Mouse (Mus musculus) embryonic fibroblast, embryonic 13.5 days (primary cell): Measurements from ENCODE around the gene Abca4.

ENCODE experiments used
- CTCF ChIP-seq: IDR thresholded peaks from 2 replicates; pipeline ENCODE4 v1.5.1; 2011; ENCODE audit warnings: mild to moderate bottlenecking, control low read depth, low read length, moderate library complexity, borderline replicate concordance; ENCODE audit not compliant: insufficient read depth
- POLR2A ChIP-seq: IDR thresholded peaks from 2 replicates; pipeline ENCODE4 v1.6.1; 2011; ENCODE audit warnings: low read depth, mild to moderate bottlenecking, control low read depth, low read length, moderate library complexity

DNA sequence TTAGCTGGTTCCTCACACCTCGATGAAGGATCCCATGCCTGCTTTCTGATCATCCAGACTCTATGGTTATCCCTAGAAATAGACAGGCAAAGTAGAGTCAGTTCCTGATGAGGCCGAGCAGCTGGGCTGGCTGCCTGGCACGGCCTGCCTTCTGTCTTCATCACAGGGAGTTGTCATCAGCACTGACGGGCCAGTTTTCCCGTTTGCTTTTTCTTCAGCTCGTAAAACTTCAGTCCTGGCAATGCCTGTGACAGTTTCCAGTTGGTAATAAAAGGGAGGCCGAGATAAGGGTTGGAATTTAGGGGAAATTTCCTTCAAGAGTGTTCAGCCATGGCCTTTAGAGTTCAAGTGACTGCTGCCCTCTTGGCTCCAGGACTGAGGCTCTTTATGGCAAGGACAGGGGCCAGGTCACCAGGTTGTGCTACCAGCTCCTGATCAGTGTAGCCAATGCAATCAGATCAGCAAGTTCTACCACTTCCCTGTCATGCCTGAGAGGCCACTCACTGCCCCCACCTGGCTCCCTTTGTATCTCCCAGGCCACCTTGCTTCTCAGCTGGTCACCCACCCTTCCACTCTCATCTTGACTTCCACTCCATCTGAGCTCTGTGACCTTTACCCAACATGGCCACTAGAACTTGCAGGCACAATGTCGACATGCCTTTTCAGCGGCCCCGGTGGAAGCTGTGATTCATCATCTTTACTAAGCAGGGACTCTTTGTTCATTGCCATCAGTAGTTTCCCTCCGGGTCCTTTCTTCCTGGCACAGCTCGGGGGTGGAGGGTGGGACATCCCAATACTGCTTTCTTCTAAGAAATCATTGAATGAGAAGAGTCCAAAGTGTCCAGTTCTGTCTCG is 20.5 kb downstream of the Abca4 start:
- TF ChIP-seq CTCF (no peak), POLR2A (no peak)
